Mouse (Mus musculus): Measurements from ENCODE around the gene Ctdspl. TPM values are rescaled to one million over a fixed set of nuclear protein-coding genes. Genes with fewer than 3 reads are reported as not detected.

Ctdspl gene
- total RNA-seq, 2 experiments from 2014 or later = 34.4 to 38.3 TPM

- DNase-seq (ENCODE audit: low spot score in 2 of 2) = no peak
- intact Hi-C loops (cut with DNase I) = loop anchor here (5.0 kb wide), 1 partner anchor 48 kb away; the partner anchor contains the start of gene Ctdspl
These were observed 49.0 kb downstream of the Ctdspl start for GRCm38 (mm10) chr9:118975211-118975671.

DNA sequence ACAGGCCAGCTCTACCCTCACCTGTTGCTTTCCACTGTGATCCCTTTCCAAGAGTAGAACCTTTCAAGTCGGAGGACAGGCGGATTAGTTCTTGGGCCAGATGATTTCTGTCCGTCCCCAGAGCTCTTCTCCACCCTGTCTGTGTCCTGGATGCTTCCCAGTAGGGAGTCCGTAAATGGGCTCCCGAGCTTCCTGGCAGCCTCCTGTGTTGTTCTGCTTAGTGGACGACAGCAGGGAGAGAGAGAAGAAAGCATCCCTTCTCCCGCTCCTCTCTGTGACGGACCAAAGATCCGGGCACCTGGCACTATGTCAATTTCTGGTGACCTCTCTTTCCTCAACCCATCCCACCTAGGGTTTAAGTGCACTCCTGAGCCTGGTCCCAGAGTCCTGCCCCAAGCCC lies 49.5 kb downstream of the Ctdspl start:
- intact Hi-C loops (cut with DNase I) = loop anchor here (5.0 kb wide), 1 partner anchor 48 kb away; the partner anchor contains the start of gene Ctdspl
- no peak for DNase-seq (ENCODE audit: low spot score in 2 of 2)

DNA sequence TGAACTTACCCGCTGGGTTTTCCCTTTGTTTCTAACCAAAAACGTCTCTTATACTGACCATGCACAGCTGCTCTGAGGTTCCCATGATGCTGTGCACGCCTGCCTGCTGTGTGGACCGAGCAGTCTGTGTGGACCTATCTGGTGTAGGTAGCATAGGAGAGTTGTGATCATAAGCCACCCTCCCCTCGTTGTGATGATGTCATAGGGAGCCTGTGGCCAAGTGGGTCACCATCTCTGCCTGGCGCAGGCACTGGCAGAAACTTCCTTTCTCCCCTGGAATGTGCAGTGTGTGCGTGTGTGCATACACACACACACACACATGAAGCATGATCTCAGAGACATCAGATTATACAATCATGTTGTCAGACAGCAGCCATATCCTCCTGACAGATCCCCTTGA lies 50.3 kb downstream of the Ctdspl start:
- intact Hi-C loops (cut with DNase I) = loop anchor here (5.0 kb wide), 1 partner anchor 49 kb away; the partner anchor contains the start of gene Ctdspl
- DNase-seq (ENCODE audit: low spot score in 2 of 2) = no peak

GRCm38 (mm10) chr9:118977425-118977824 lies 51.2 kb downstream of the Ctdspl start:
- no peak for DNase-seq (ENCODE audit: low spot score in 2 of 2)
- intact Hi-C loops (cut with DNase I) = loop anchor here (5.0 kb wide), 1 partner anchor 50 kb away; the partner anchor contains the start of gene Ctdspl

GRCm38 (mm10) chr9:118980411-118980823 lies 54.2 kb downstream of the Ctdspl start:
- intact Hi-C loops (cut with DNase I) = no loop called here
- DNase-seq (ENCODE audit: low spot score in 2 of 2) = no peak

GRCm38 (mm10) chr9:118984650-118985432 lies 58.6 kb downstream of the Ctdspl start:
- no peak for DNase-seq (ENCODE audit: low spot score in 2 of 2)
- intact Hi-C loops (cut with DNase I) = no loop called here

GRCm38 (mm10) chr9:118986286-118986685 lies 60.0 kb downstream of the Ctdspl start:
- intact Hi-C loops (cut with DNase I) = no loop called here
- no peak for DNase-seq (ENCODE audit: low spot score in 2 of 2)

GRCm38 (mm10) chr9:118988787-118989580 lies 62.7 kb downstream of the Ctdspl start:
- no peak for DNase-seq (ENCODE audit: low spot score in 2 of 2)
- intact Hi-C loops (cut with DNase I) = no loop called here

- intact Hi-C loops (cut with DNase I) = loop anchor here (5.0 kb wide), 1 partner anchor 63 kb away; the partner anchor contains the start of gene Ctdspl
- DNase-seq (ENCODE audit: low spot score in 2 of 2) = no peak
These were observed 64.2 kb downstream of the Ctdspl start for GRCm38 (mm10) chr9:118990490-118990889.

DNA sequence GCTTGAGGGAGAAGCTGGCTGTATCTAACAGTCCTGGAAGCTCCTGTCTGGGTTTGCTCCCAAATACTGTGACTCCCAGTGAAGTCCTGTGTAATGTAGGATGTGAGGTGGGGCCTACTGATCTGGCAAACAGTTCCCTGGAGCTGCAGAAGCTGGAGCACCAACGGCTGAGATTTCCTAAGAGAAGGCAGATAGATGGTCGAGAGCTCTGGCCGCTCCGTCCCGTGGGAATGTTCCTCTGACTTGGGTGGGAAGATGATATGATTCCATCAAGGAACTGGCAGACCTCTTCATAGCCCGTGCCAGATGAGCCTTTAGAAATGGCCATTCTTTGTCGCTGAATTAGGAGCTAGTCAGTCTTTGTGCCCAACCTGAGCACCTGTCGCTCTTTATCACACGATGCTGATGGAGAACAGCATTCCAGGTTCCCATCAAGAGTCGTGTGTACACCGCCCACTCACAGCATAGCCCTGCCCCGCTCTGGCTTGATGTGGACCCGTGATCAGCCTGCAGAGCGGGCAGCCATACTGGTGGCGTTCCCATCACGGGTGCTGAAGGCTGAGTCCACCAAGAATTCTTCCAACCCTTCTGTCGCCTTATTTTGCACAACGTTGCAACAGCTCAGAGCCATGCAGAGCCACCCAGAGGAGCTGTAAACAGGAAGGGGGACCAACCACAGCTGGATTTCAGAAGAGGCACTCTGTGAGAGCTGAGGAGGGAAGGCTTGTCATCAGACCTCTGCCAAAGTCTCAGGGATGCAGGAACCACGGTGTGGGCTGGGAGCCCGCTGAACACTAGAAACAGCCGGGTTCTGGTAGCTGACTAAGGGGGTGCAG lies 65.7 kb downstream of the Ctdspl start:
- DNase-seq (ENCODE audit: low spot score in 2 of 2) = no peak
- intact Hi-C loops (cut with DNase I) = loop anchor here (5.0 kb wide), 1 partner anchor 65 kb away; the partner anchor contains the start of gene Ctdspl

DNA sequence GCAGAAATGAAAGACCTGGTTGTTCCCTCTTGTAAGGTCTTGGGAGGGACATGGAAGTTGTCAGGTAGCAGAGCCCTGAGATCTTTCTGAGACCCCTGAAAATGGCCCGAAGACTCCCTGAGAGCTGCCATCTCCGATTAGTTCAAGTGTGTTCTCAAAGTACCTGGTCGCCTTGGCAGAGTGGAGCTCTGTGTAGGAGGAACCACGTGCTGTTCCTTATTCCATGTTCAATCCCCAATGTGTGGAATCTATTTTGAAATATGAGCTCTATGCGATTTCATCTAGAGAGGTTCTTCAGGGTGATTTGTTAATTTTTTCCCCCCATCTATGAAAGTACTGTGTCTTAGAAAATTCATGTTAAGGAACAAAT lies 66.3 kb downstream of the Ctdspl start:
- DNase-seq (ENCODE audit: low spot score in 2 of 2) = no peak
- intact Hi-C loops (cut with DNase I) = loop anchor here (5.0 kb wide), 1 partner anchor 65 kb away; the partner anchor contains the start of gene Ctdspl

DNA sequence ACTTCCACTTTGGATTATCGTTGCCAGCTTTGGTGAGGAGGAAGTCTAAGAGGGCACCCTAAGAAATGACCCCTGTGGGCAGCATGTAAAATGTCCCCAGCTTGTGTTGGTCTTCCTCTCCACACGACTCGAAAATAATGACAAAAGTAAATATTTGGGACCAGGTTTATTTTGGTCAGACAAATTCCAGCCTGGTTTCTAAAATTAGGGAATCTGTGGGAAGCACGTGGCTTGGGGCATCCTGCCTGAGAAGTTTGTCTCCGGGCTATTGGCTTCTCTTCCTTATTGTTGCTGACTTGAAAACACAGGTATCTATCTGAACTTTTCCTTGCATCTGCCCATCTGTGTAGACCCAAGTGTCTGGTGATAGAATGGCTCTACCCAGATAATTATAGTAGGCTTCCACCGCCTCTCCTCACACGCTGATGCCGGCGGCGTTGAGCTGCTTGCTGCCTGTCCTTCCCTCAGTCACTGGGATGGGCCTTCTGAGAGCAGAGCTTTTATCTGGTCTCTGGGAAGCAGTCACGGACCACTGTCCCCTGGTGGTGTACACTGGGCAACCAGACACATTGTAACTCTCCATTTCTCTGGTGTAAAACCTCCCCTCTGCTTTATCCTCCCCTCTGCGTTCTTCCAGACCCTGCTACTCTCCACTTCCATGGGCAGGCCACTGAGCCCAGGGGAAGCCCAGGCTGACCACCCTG lies 68.4 kb downstream of the Ctdspl start:
- intact Hi-C loops (cut with DNase I) = loop anchor here (5.0 kb wide), 1 partner anchor 67 kb away; the partner anchor contains the start of gene Ctdspl
- DNase-seq (ENCODE audit: low spot score in 2 of 2) = no peak

- DNase-seq (ENCODE audit: low spot score in 2 of 2) = no peak
- intact Hi-C loops (cut with DNase I) = no loop called here
These were observed 69.3 kb downstream of the Ctdspl start for GRCm38 (mm10) chr9:118995539-118995938.

DNA sequence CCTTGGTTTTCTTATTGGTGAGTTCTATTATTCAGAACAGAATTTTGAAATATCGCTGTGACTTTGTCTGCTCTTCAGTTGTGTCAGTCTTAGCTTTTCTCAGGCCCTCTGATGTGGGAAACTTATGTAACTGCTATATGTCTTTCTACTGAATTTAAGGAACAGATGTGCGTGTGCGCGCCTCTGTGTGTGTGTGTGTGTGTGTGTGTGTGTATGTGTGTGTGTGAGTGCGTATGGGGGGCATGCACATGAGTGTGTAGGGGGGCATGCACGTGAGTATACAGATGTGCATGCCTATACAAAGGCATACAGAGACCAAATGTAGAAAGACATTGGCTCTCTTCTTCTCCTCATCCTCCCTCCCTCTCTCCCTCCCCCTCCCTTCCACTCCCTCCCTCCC lies 71.0 kb downstream of the Ctdspl start:
- intact Hi-C loops (cut with DNase I) = no loop called here
- no peak for DNase-seq (ENCODE audit: low spot score in 2 of 2)

GRCm38 (mm10) chr9:119000196-119000595 lies 73.9 kb downstream of the Ctdspl start:
- intact Hi-C loops (cut with DNase I) = loop anchor here (5.0 kb wide), 1 partner anchor 37 kb away; no protein-coding TSS in a partner anchor
- no peak for DNase-seq (ENCODE audit: low spot score in 2 of 2)

GRCm38 (mm10) chr9:119002267-119002666 lies 76.0 kb downstream of the Ctdspl start:
- no peak for DNase-seq (ENCODE audit: low spot score in 2 of 2)

DNA sequence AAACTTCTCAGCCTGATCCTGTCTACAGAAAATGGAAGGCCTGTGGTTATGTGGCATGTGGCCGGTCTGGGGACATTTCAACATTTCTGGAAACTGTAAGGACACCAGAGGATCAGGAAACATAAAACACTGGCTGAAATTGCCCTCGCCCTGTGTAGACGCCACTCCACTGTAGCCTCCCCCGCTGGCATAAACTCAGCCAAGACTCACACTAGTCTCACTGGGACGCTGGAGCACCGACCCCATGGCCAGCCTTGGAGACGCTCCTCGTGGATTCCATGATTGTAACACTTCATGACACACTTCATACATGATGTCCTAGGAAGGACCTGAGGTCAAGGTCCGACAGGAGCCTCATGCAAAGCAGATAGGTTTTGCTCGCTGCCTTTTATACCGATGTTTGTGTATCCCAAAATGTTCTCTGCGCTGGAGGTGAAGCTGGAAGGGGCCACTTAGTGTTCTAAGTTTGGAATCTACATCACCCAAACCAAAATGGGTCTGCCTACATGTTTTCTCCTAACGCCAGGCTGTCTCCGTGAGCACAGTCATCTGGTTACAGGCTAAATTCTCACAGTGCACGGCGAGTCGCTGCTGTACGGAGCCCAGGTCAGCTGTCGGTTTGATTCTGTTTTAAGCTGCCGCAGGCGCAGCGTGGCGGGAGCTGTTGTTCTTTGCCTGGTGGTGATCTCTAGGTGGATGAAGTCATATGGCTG lies 77.9 kb downstream of the Ctdspl start:
- DNase-seq (ENCODE audit: low spot score in 2 of 2) = peak; percentile 66 to 77
- intact Hi-C loops (cut with DNase I) = loop anchor here (5.0 kb wide), 1 partner anchor 33 kb away; no protein-coding TSS in a partner anchor

More at GRCm38 (mm10) chr9:119002267-119002666, 76.0 kb downstream of the Ctdspl start:
- intact Hi-C loops (cut with DNase I) = loop anchor here (5.0 kb wide), 1 partner anchor 35 kb away; no protein-coding TSS in a partner anchor

- no peak for DNase-seq (ENCODE audit: low spot score in 2 of 2)
- intact Hi-C loops (cut with DNase I) = loop anchor here (5.0 kb wide), 1 partner anchor 33 kb away; no protein-coding TSS in a partner anchor
These were observed 78.4 kb downstream of the Ctdspl start for GRCm38 (mm10) chr9:119004703-119005076.

Measured in left cerebral cortex, postnatal 36 days (tissue).